Mouse (Mus musculus) kidney, adult 11 months (tissue): Measurements from ENCODE around the gene Gm6525.

Experiments used
- DNase-seq: peaks from one replicate; pipeline ENCODE4 v3.0.0; 2022

Gene Gm6525

DNA sequence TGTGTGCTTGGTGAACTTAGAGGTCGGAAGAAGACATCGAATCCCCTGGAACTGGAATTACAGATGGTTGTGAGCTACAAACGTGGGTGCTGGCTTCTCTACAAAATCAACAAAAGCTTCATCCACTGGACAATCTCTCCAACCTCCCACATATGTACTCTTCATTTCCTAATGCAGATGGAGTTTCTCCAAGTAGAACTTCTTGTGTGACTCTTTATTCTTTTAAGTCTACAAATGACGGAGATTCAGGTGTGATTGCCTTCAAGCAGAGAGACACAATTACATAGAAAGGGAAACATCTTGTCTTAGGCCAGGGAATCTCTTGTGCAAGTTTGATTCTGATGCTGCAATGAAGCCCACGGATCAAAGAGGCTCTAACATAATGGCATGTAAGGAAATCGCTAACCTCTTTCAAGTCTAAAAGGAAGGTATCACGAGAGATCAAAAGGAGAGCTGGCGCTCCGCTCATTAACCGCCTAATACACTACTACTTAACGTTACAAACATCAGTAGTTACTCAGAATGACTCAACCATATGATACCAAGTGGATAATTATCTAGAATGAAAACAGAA, at the start of gene Gm6525:
Gene Gm6525, plus strand, starts transcription at position 524 of the 574 bp plus-strand sequence.
- no peak for DNase-seq

DNA sequence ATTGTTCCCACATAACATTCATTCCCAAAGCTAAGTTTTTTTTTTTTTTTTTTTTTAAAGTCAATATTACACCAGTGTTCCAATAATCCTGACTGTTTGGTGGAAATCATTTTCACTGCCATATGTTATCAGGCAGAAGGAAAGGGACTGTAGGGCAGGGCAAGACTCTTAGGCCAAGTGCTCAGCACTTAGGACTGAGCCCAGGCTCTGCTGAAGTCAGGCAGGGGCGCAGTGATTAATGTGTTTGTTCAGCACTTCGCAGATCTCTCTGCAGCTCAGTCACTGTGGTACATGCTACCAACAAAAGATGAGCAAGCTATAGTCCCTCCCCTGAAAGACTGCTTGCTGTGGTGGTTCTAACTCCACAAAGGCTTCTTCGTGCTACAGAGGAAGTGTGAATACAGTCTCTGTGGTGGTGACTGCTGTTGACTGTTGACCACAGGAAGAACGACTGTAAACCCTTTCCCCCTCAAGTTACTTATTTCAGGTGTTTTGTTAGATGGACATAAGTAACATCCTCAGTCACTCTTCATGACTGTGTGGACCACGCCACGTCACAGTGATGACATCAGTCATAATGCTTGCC, 48.1 kb upstream of the Gm6525 start:
- DNase-seq = no peak

DNA sequence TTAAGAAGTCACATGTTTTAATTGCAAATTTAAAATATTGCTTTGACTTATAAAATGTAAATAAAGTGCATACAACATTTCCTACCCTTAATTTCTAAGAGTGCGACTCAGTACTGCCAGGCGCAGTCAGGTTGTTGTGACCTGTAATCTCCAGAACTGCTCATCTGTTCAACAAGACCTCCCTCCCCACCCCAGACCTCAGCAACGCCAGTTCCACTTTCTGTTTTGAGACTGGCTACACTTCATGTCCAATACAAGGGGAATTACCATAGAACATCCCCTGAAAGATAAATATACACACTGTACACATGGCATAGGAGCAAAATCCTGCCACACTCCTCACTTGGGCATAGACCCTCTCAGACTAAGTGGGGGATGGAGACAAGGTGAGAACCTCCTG, 47.2 kb upstream of the Gm6525 start:
- no peak for DNase-seq

DNA sequence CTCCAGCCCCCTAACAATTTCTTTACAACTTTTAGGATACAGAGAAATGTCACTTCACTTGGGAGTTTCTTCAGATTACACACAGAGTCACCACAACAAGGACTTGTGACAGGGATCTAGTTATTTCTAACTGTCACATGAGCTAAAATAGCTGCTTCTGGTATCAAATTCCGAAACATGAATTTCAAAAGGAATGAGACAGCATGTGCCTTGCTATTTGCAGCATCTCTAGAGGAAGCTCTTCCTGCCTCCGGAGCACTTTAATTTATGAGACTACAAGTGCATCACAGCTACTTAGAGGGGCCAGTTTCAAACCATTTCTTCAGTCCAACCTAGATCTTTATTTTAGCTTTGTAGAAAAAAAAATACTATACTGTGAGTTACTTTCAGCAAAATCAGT, 46.5 kb upstream of the Gm6525 start:
- DNase-seq = no peak

DNA sequence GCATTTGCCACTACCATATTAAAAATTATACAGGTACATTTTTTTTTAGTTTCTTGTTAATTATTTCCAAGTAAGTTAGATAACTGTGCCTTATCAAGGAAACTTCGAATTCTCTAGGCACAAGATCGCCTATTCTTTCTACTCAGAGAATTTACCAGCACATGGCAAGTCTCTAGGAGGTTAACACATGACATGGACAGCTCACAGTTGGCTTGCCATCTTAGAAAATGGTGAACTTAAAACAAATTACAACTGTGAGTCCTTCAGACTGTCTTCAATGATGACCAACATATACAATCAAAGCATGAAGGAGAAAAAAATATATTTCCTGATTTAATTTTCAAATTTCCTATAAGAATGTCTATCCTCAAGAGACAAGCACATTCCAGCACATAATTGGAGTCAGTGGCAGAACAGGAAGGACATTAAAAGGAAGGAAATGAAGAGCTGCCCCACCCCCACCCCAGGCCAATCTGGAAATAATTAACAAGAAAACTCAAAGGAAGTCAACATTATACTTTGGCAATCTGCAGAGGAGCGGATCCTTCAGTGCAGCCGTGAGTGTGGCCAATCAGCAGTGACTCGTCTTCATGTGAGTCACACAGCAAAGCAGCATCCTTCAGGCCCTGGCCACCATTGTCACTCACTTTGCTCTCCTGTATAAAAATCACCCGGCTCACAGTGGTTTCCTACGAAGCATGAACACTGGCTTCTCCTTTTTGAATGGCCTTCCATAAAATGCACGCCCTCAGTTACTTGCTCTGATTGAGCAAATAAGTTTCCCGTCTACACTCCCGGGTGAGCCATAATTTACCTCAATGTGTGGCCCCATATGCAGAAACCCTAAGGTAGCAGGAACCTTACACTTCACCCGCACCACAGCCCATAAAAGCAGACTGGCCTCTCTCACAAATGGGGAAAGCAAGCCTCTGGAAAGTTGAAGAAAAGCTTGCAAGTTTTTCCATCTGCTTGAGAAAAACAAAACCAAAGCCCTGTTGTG, 44.7 kb upstream of the Gm6525 start:
- peak; percentile 8 for DNase-seq

DNA sequence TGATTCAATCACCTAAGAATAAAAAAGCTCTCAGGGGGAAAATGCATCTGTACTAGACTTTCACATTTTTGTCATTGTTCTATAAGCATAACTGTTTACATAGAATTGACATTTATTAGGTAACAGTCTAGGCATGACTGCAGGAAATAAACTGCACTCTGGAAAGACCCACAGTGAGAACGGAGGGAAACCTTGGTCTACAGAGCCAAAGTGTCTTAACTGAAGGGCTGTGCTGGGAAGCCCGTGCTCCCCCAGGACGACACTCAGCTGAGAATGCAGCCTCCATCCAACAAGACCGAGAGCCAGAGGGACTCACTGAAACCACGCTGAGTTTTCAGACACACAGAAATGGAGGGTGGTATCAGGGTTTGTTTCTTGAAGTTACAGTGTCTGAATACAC, 43.1 kb upstream of the Gm6525 start:
- DNase-seq = no peak

DNA sequence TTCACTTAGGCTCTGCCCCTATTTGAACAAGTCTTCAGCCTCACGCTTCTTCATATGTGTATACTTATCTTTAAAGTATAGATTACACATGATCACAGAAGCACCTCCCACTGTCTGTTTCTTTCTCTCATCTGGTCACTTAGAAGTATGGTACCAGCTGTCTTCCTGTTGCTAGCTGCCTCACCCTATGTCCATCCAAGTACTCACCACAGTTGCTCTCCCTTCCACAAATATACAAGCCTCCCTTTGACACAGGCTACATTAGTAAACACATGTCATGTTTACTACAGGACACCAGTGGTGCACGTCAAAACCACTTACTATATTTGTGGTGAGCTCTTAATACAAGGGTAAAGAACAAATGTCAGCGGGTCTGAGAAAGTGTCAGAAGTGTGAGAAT, 42.5 kb upstream of the Gm6525 start:
- DNase-seq = no peak

DNA sequence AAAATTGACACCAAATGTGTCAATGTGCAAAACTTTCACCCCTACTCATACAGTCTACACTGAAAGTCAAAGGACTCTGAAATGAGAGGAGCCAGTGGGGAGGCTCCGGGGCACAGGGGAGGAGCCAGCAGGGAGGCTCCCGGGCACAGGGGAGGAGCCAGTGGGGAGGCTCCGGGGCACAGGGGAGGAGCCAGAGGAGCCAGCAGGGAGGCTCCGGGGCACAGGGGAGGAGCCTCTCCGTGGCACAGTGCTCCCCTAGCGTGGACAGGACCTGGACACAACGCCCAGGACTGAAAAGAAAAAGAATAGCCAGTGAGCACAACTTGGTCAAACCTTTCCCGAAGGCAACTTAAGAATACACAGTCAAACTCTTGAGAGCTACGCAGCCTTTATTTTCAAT, 38.5 kb upstream of the Gm6525 start:
- DNase-seq = peak; percentile 27

DNA sequence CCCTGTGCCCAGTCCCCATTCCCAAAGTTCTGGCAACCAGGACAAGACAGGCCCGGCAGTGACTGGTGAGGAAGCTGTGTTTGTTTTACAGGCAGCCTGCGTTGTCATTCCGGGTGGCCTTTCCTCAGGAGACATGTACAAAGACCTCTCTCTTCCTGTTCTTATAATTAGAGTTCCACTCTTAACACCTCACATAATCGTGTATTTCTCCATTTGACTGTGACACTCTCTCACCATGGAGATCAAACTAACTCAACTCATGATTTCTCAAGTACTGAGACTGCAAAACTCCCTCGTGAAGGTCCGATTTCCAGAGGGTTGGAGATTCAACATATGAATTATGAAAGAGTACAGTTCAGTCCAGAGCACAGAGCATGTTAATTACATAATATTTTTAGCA, 38.0 kb upstream of the Gm6525 start:
- DNase-seq = no peak

DNA sequence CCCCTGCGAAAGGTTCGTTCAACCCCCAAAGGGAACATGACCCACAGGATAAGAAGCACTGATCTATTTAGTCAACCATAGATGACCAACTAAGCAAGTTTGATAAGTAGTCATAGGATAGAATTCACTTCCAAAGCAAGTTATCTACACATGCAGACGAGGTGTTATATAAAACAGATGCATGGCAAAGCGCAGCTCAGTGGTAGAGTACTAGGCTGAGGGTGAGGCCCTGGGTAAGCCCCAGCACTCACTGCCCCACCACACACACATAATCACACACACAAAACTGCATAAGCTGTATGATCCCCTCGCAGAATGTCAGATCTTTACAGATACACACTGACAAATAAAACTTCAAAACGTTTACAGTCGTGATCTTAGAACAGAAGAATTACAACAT, 37.4 kb upstream of the Gm6525 start:
- DNase-seq = no peak

DNA sequence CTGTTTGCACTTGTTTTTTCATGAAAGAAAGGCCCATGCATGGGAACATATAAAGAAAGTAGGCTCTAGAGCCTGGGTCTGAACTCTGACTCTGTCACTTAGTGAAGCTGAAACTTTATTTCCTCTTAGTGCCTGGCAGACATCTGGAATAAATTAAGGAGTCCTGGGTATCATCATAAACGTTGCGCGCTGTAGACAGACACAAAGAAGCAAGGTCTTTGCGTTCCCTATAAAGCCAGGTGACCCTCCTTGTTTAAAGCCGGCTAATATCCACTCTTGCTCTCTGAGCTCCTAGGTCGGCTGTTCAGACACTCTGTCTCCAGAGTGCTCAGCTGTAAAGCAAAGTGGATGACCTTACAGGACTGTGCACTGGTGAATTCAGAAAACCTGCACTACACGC, 33.0 kb upstream of the Gm6525 start:
- DNase-seq = no peak

DNA sequence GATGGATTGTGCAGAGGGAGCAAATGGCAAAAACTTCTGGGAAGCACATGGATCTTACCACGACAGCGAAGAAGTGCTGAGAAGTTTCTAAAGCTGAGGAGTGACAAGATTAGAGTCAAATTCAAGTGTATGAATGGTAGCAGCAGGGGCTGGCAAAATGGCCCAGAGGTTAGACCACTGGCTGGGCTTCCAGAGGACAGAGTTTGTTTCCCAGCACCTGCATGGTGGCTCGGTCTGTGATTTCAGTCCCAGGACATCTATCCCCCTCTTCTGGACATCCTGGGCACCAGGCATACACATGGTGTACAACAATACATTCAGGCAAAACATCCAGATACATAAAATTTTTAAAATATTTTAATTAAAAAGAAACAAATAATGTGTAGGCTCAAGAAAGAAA, 24.1 kb upstream of the Gm6525 start:
- DNase-seq = no peak

DNA sequence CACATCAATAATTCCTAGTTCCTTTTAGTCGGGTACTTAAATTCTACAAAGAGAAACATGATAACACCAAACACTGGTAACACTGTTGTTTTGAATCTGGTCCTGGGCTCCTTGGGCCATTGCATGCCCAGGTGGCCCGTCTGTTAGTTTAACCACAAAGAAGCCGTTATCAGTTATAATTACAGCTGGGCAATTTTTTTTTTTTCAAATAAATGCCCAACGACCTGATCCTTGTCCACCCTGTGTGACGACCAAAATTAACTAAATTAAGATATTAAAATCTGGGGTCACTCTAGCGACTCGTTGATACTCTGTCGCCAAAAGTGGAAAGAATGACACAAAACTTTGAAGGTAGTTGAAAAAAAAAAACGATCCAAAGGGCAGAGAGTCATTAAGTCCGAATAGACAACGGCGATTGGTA, 19.2 kb upstream of the Gm6525 start:
- DNase-seq = no peak

DNA sequence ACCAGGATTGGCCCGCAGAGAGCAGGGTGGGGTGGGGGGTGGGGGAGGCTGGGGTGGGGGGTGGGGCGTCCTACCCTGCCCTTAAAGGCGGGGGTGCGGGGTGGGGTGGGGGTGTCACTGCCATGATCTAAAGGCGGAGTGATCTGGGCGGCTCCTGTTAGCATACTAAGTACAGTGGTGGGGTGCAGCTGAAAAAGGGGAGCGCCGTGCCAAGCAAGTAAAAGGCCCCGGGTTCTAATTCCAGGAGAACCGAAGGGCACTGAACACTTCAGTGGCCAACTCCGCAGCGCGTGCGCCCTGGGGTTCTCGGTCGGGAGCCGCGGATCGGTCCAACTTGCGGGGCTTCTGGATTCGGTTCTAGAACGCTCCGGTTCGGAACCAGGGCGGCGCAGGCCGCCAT, 18.8 kb upstream of the Gm6525 start:
- no peak for DNase-seq

DNA sequence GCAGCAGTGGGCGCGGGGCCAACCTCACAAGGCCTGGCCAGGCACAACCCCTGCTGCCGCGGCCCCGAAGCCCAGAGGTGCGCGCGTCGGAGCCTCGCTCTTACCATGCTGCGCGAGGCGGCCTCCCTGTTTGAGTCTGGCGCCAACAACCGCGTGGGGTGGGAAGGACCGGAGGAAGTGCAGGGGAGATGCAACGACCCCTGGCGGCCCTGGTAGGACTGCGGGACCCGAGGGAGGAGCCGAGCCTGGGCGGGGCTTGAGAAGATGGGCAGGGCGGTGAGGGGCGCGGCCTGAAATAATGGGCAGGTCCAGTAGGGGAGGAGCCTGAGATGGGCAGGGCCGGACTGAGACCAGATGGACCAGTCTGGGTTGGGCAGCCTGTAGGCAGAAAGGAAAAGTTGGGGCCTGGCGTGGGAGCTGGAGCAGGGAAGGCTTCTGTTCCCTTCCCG, 18.3 kb upstream of the Gm6525 start, which contains the start of gene Mnd1:
Gene Mnd1, minus strand, starts transcription at position 229 of the 449 bp plus-strand sequence.
- DNase-seq = peak; percentile 97

DNA sequence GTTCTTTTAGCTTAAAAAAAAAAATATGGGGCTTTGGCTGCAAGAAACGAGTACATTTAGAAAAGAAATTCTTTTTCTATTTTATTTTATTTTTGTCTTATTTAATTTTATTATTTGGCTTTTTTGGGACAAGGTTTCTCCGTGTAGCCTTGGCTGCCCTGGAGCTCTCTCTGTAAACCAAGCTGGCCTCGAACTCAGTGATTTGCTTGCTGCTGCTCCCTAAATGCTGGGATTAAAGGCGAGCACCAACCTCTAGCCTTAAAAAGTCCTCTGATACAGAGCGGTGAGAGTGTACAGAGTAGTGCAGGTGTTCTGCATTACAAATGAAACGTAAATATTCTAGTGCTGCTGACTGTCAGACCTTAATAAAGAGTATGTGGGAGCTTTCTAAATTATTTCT, 17.8 kb upstream of the Gm6525 start:
- no peak for DNase-seq

DNA sequence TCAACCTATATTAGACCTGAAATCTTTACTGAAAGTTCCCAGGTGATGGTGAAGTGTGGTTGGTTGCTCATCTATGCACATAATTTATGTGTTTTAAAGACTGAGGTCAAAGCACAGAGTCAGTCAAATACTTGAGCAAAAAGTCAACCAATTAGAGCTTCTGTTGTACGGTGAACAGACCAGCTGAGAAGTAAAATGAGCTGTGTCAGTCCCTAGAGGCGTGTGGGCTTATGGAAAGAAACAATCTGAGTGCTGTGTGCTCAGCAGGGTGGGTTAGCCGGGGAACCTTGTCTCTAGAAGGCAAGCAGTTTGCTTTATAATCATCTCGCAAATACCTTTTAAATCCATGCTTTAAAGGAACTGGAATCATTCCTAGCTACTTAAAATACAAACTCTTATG, 16.9 kb upstream of the Gm6525 start:
- no peak for DNase-seq

DNA sequence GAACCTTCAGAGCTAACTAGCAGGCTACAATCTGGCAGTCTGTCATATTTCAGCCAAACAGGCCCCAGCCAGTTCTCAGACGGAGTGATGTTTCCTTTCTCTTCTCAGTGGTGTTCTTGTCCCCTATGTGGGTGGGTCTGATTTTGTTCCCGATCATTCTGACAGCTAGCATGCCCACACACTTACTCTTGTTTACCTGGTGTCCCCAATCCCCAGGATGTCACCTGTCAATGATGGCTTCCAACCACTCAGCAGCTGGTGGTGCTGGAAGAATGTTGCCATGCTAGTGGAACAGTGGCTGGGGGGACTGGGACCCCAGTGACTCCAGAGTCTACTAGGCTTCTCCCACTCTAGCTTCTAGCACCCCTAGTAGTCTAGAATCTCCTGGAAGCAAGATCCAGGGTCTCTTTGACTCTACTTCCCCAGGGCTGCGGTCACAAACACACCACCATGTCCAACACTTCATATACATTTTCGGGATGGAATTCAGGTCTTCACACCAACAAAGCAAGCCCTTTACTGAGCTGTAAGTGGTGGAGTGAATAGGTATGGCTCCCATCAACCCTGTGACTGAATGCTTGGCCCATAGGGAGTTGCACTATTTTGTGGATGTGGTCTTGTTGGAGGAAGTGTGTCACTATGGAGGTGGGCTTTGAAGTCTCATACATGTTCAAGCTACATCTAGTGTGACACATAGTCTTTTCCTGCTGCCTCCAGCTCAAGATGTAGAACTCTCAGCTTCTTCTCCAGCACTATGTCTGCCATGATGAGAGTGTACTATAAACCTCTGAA, 16.1 kb upstream of the Gm6525 start:
- DNase-seq = no peak

DNA sequence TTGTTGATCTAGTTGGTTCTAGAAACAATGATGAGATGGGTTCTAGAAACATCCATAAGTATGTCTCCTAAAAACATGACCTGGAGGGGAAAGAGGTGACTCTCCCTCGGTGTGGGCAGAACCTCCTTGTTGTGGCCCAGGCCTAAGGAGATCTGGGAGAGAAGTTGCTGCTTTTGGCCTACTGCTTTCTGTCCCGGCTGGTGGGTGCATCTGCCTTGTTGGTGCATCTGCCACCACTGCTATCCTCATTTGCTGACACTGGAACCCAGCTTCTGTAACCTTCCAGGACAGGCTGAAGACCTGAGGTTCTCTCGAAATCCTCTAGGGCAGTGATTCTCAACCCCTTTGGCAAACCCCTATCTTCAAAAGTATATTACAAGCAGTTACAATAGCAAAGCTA, 8.5 kb upstream of the Gm6525 start:
- DNase-seq = no peak

DNA sequence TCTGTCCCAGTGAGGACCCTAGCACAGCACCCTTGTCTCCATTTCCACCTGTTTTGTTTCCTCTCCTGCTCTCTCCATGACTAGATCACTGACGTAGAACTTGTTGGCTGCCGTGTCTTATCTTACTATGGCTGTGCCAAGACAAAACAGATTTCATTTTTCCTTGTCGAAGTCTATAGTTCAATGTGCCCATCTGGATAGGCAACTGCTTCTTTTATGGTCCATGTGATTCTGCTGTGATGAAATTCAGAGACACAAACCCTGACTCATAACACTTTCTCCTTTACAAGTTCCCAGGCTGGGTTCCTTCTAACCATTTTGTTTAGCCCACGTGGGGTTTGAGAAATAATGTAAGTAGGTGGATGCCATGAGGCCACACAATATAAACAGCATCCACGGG, 7.8 kb upstream of the Gm6525 start:
- DNase-seq = no peak

DNA sequence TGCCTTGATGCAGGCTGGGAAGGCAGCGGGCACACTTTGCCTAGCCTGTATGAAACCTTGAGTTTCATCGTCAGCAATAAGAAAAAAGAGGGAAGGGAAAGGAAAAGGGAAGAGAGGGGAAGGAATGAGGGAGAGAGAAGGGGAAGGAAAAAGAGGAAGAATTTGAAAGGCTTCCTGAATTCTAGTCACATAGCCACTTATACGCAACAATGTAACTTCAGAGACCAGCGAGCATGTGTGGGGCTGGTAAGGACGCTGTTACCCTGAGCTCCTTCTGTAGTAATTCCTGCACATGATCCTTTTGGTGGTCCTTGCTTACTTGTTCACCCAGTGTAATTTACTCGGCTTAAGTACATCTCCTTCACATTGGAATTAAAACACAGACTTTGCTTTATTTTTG, 5.0 kb upstream of the Gm6525 start:
- no peak for DNase-seq

DNA sequence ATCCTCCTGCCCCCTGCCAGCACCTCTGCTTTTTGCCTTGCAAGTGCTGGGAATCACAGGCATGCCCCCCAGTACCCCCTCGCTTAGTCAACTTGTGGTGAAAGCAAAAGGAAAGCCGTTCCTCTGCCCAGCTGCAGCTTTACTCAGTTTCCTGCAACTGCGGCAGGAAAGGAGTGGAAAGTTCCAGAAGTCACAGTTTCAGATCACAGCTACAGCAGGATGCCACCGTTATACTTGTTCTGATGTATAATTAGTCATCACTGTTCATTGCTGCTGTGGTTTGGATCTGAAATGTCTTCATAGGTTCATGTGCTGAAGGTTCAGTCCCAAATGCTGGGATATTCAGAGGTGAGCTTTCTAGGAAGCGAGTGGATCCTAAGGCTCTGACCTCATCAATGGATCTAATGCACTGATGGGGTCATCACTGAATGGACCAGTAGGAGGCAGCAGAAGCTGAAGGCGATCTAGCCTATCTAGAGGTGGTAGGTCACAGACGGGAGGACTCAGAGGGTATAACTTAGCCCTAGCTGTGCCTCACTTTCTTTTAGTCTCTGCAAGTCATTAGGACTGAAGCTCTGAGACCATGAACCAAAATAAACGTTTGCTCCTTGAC, 4.4 kb upstream of the Gm6525 start:
- DNase-seq = no peak

DNA sequence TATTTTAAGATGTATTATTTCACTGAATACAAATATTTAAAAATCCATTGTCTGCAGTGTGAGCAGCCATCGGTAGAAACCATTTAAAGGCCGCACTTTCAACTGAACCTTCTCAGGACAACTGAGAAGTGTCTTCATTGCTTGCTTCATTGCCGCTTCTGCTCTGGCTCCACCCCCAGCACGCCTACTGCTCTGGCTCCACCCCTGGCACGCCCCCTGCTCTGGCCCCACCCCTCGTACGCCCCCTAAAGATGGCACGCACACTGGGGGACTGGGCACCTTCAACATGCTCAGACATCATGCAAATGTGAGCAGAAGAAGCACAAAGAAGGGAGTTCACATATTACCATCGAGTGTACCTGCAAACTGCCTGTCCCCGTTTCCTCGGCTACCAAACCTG, 1.5 kb upstream of the Gm6525 start:
- DNase-seq = no peak
